Mouse (Mus musculus) CH12.LX (cell line): ENCODE measurements around the gene Ndufa9.

Experiments
- CTCF ChIP-seq, 2 experiments: IDR thresholded peaks in 1 of 2; conservative IDR thresholded peaks in 1 of 2; 2 replicates each; pipeline ENCODE4 v1.5.1; 2011 to 2012; ENCODE audit warnings: low read depth in 2 of 2, low read length in 2 of 2, improper control_type of control experiment in 1 of 2, inconsistent platforms in 1 of 2, mild to moderate bottlenecking in 1 of 2, moderate library complexity in 1 of 2
- E2F4 ChIP-seq: IDR thresholded peaks from 2 replicates; pipeline ENCODE4 v1.6.1; 2011; ENCODE audit warnings: low read depth, low read length, improper control_type of control experiment; ENCODE audit not compliant: insufficient replicate concordance
- GABPA ChIP-seq: IDR thresholded peaks from 2 replicates; pipeline ENCODE4 v1.6.1; 2012; ENCODE audit warnings: low read depth, low read length, improper control_type of control experiment, inconsistent platforms; ENCODE audit not compliant: insufficient replicate concordance
- POLR2A ChIP-seq: IDR thresholded peaks from 2 replicates; pipeline ENCODE4 v1.6.1; 2011; ENCODE audit warnings: low read depth, mild to moderate bottlenecking, improper control_type of control experiment, low read length
- RCOR1 ChIP-seq: conservative IDR thresholded peaks from 2 replicates; pipeline ENCODE4 v1.6.1; 2012; ENCODE audit warnings: low read depth, mild to moderate bottlenecking, inconsistent platforms, low read length, improper control_type of control experiment
- SMC3 ChIP-seq: IDR thresholded peaks from 2 replicates; pipeline ENCODE4 v1.6.1; 2011; ENCODE audit warnings: low read depth, low read length, improper control_type of control experiment
- USF1 ChIP-seq: IDR thresholded peaks from 2 replicates; pipeline ENCODE4 v1.6.1; 2014; ENCODE audit warnings: low read depth, mild to moderate bottlenecking, inconsistent platforms, low read length, improper control_type of control experiment
- ZC3H11A ChIP-seq: IDR thresholded peaks from 2 replicates; pipeline ENCODE4 v1.6.1; 2012; ENCODE audit warnings: low read depth, mild to moderate bottlenecking, inconsistent platforms, low read length, improper control_type of control experiment
- ZNF384 ChIP-seq: IDR thresholded peaks from 2 replicates; pipeline ENCODE4 v1.6.1; 2012; ENCODE audit warnings: low read depth, low read length, improper control_type of control experiment, inconsistent platforms

DNA sequence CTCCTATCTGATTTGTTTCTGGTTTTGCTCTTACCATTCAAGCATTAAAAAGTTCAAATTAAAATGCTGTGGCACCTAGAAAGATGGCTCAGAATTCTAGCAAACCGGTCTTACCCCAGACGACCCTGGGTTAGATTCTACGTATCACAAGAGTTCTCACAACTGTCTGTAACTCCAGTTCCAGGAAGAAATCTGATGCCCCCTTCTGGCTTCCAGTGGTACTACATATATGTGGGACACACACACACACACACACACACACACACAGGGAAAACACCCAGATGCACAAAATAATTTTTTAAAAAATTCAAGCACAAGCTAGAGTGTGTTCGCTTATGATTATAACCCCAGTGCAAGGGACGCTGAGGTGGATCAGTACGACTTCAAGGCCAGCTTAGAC, 55.2 kb downstream of the Ndufa9 start:
- TF ChIP-seq POLR2A (no peak), GABPA (no peak), RCOR1 (no peak), SMC3 (no peak), CTCF (conservative IDR thresholded peaks at IDR 0.05 in 1 of 2, IDR thresholded peaks at IDR 0.05 in 1 of 2; ENCODE audit: low read depth in 2 of 2, low read length in 2 of 2) (no peak; a peak in 1 of 4 replicates), ZC3H11A (no peak), E2F4 (no peak), ZNF384 (no peak), USF1 (no peak)
